Mouse (Mus musculus) olfactory bulb, adult 2 months (tissue): ENCODE results near the gene Wasf2.

Experiments
- CTCF ChIP-seq: fragments of 200-500 bp; IDR thresholded peaks from 2 replicates; pipeline ENCODE4 v1.5.1; 2012; ENCODE audit warnings: low read depth, mild to moderate bottlenecking, low read length, moderate library complexity; ENCODE audit not compliant: insufficient read depth
- POLR2A ChIP-seq: fragments of 200-500 bp; IDR thresholded peaks from 2 replicates; pipeline ENCODE4 v1.6.1; 2012; ENCODE audit warnings: mild to moderate bottlenecking, low read depth, low read length, moderate library complexity; ENCODE audit not compliant: insufficient read depth

GRCm38 (mm10) chr4:133201006-133201771, 70.9 kb downstream of the Wasf2 start:
- TF ChIP-seq CTCF (no peak), POLR2A (no peak)
